Mouse (Mus musculus) CH12.LX (cell line): Measurements from ENCODE around the gene Eif3m. TPM values are rescaled to one million over a fixed set of nuclear protein-coding genes. Genes with fewer than 3 reads are reported as not detected.

Experiments
- DNase-seq: peaks from one replicate; pipeline ENCODE4 v3.0.0-alpha.2; 2013; ENCODE audit errors: extremely low read depth
- H3K27ac ChIP-seq: 2 replicates; pipeline ENCODE4 v1.5.1; 2012; ENCODE audit warnings: low read depth, mild to moderate bottlenecking, control low read depth, moderate library complexity; ENCODE audit not compliant: insufficient read depth
- H3K27me3 ChIP-seq: replicated peaks from 2 replicates; pipeline ENCODE3; 2012; ENCODE audit warnings: inconsistent platforms
- H3K36me3 ChIP-seq, 2 experiments: replicated peaks in 1 of 2; 2 replicates each; pipeline versions ENCODE3 to v1.6.1; 2012; ENCODE audit warnings: inconsistent platforms in 1 of 2, low read length in 1 of 2, mild to moderate bottlenecking in 1 of 2, mixed read lengths in 1 of 2, moderate library complexity in 1 of 2; ENCODE audit not compliant: control insufficient read depth in 1 of 2, insufficient read depth in 1 of 2
- H3K4me1 ChIP-seq, 2 experiments: 2 replicates each; pipeline ENCODE4 v1.6.1; 2012; ENCODE audit warnings: inconsistent platforms in 1 of 2, moderate library complexity in 1 of 2; ENCODE audit not compliant: insufficient read depth in 2 of 2, control insufficient read depth in 1 of 2
- H3K4me2 ChIP-seq: 2 replicates; pipeline ENCODE4 v1.6.1; 2012; ENCODE audit warnings: low read depth, mild to moderate bottlenecking, control low read depth; ENCODE audit not compliant: poor library complexity, insufficient read depth, severe bottlenecking
- H3K4me3 ChIP-seq, 3 experiments: fragments of 150-350 bp in 1 of 3; sonication (generic) in 1 of 3; replicated peaks in 1 of 3; 2 replicates each; pipeline versions ENCODE3 to v1.5.1; 2011 to 2012; ENCODE audit warnings: low read depth in 2 of 3, low read length in 2 of 3, mild to moderate bottlenecking in 2 of 3, moderate library complexity in 2 of 3, control low read depth in 1 of 3, improper control_type of control experiment in 1 of 3, inconsistent platforms in 1 of 3, mixed read lengths in 1 of 3; ENCODE audit not compliant: poor library complexity in 1 of 3
- H3K79me2 ChIP-seq: replicated peaks from 2 replicates; pipeline ENCODE4 v1.6.1; 2012; ENCODE audit warnings: mild to moderate bottlenecking, moderate library complexity; ENCODE audit not compliant: control insufficient read depth, poor library complexity, insufficient read depth, severe bottlenecking; ENCODE audit errors: extremely low read depth
- H3K9ac ChIP-seq: 2 replicates; pipeline ENCODE4 v1.6.1; 2012; ENCODE audit warnings: low read depth, mild to moderate bottlenecking, control low read depth, moderate library complexity; ENCODE audit not compliant: insufficient read depth
- H3K9me3 ChIP-seq: replicated peaks from 2 replicates; pipeline ENCODE3; 2012; ENCODE audit warnings: low read length, inconsistent platforms, mixed read lengths
- BHLHE40 ChIP-seq: IDR thresholded peaks from 2 replicates; pipeline ENCODE4 v1.6.1; 2011; ENCODE audit warnings: mild to moderate bottlenecking, low read depth, low read length, improper control_type of control experiment
- CHD2 ChIP-seq: IDR thresholded peaks from 2 replicates; pipeline ENCODE4 v1.6.1; 2011; ENCODE audit warnings: low read length, improper control_type of control experiment
- EP300 ChIP-seq: IDR thresholded peaks from 2 replicates; pipeline ENCODE4 v1.6.1; 2011; ENCODE audit warnings: low read length, improper control_type of control experiment
- ETS1 ChIP-seq: conservative IDR thresholded peaks from 2 replicates; pipeline ENCODE4 v1.6.1; 2012; ENCODE audit warnings: low read depth, mild to moderate bottlenecking, inconsistent platforms, low read length, improper control_type of control experiment, moderate library complexity
- GABPA ChIP-seq: IDR thresholded peaks from 2 replicates; pipeline ENCODE4 v1.6.1; 2012; ENCODE audit warnings: low read depth, low read length, improper control_type of control experiment, inconsistent platforms; ENCODE audit not compliant: insufficient replicate concordance
- IRF4 ChIP-seq: IDR thresholded peaks from 2 replicates; pipeline ENCODE4 v1.6.1; 2014; ENCODE audit warnings: low read depth, mild to moderate bottlenecking, inconsistent platforms, low read length, improper control_type of control experiment
- JUN ChIP-seq: IDR thresholded peaks from 2 replicates; pipeline ENCODE4 v1.6.1; 2011; ENCODE audit warnings: low read depth, mild to moderate bottlenecking, low read length, improper control_type of control experiment, moderate library complexity; ENCODE audit not compliant: insufficient read depth
- JUND ChIP-seq: conservative IDR thresholded peaks from 2 replicates; pipeline ENCODE4 v1.6.1; 2011; ENCODE audit warnings: low read depth, low read length, improper control_type of control experiment
- KAT2A ChIP-seq: IDR thresholded peaks from 2 replicates; pipeline ENCODE4 v1.6.1; 2012; ENCODE audit warnings: low read length, improper control_type of control experiment, inconsistent platforms; ENCODE audit not compliant: insufficient replicate concordance
- MAX ChIP-seq: IDR thresholded peaks from 2 replicates; pipeline ENCODE4 v1.6.1; 2011; ENCODE audit warnings: low read length, improper control_type of control experiment
- MEF2A ChIP-seq: IDR thresholded peaks from 2 replicates; pipeline ENCODE4 v1.6.1; 2014; ENCODE audit warnings: low read depth, mild to moderate bottlenecking, inconsistent platforms, low read length, improper control_type of control experiment, borderline replicate concordance
- MYC ChIP-seq: IDR thresholded peaks from 2 replicates; pipeline ENCODE4 v1.6.1; 2011; ENCODE audit warnings: low read depth, mild to moderate bottlenecking, improper control_type of control experiment, low read length
- NELFE ChIP-seq: IDR thresholded peaks from 2 replicates; pipeline ENCODE4 v1.6.1; 2011; ENCODE audit warnings: low read depth, low read length, improper control_type of control experiment
- POLR2A ChIP-seq: IDR thresholded peaks from 2 replicates; pipeline ENCODE4 v1.6.1; 2011; ENCODE audit warnings: low read depth, mild to moderate bottlenecking, improper control_type of control experiment, low read length
- RAD21 ChIP-seq: IDR thresholded peaks from 2 replicates; pipeline ENCODE4 v1.6.1; 2011; ENCODE audit warnings: low read depth, mild to moderate bottlenecking, low read length, improper control_type of control experiment, moderate library complexity
- SIN3A ChIP-seq: IDR thresholded peaks from 2 replicates; pipeline ENCODE4 v1.6.1; 2012; ENCODE audit warnings: low read length, improper control_type of control experiment, inconsistent platforms
- SMC3 ChIP-seq: IDR thresholded peaks from 2 replicates; pipeline ENCODE4 v1.6.1; 2011; ENCODE audit warnings: low read depth, low read length, improper control_type of control experiment
- TBP ChIP-seq: conservative IDR thresholded peaks from 2 replicates; pipeline ENCODE4 v1.6.1; 2011; ENCODE audit warnings: low read depth, low read length, improper control_type of control experiment
- TCF12 ChIP-seq: IDR thresholded peaks from 2 replicates; pipeline ENCODE4 v1.6.1; 2014; ENCODE audit warnings: low read depth, mild to moderate bottlenecking, inconsistent platforms, low read length, improper control_type of control experiment
- USF1 ChIP-seq: IDR thresholded peaks from 2 replicates; pipeline ENCODE4 v1.6.1; 2014; ENCODE audit warnings: low read depth, mild to moderate bottlenecking, inconsistent platforms, low read length, improper control_type of control experiment
- ZC3H11A ChIP-seq: IDR thresholded peaks from 2 replicates; pipeline ENCODE4 v1.6.1; 2012; ENCODE audit warnings: low read depth, mild to moderate bottlenecking, inconsistent platforms, low read length, improper control_type of control experiment
- ZKSCAN1 ChIP-seq: IDR thresholded peaks from 2 replicates; pipeline ENCODE4 v1.6.1; 2012; ENCODE audit warnings: low read depth, inconsistent platforms, low read length, improper control_type of control experiment, borderline replicate concordance
- ZNF384 ChIP-seq: IDR thresholded peaks from 2 replicates; pipeline ENCODE4 v1.6.1; 2012; ENCODE audit warnings: low read depth, low read length, improper control_type of control experiment, inconsistent platforms
- dilution Hi-C: fragments of 300-500 bp; cut with MboI; formaldehyde crosslinking; loops from 2 replicates; pipeline ENCODE4 v1.14.3; 2020; ENCODE audit warnings: low sequenced_read_pairs; ENCODE audit not compliant: extremely low pct_unique_long_range_greater_than_20kb, extremely low pct_ligation_motif_present
- in situ Hi-C: fragments of 300-500 bp; cut with MboI; formaldehyde crosslinking; loops from 3 replicates; pipeline ENCODE4 v1.14.3; 2019; ENCODE audit warnings: low sequenced_read_pairs, low pct_ligation_motif_present, low pct_unique_long_range_greater_than_20kb, mixed read lengths
- polyA plus RNA-seq: library from polyadenylated mRNA; unstranded; fragments of >175 nt; gene quantifications from 2 replicates; pipeline ENCODE4 v1.2.1, GENCODE M21; 2012; ENCODE audit warnings: low read depth; ENCODE audit not compliant: insufficient read length
- total RNA-seq, 2 experiments: library from RNA; depleted of rRNA; stranded (reverse); fragments of 300-350 nt in 1 of 2; fragments of >200 nt in 1 of 2; gene quantifications; 2 replicates each; pipeline ENCODE4 v1.2.3; 2012 to 2014

The Eif3m gene
- total and polyA plus RNA-seq, 3 experiments = 268 to 558 (median 273) TPM

GRCm38 (mm10) chr2:105036401-105037070 lies 19.7 kb upstream of the Eif3m start:
- peak; percentile 67 for DNase-seq
- Histone ChIP-seq H3K4me3 (no peak overlapping the region), H3K4me1 (peaks cover 2 to 23% of the 10 kb centered on the region in 2 experiments; a peak in 3 of 4 replicates), H3K4me2 (peak overlapping the region; percentile 51), H3K27ac (no peak overlapping the region), H3K9ac (no peak overlapping the region), H3K36me3 (no peaks in the 10 kb centered on the region), H3K9me3 (no peaks in the 10 kb centered on the region), H3K27me3 (no peaks in the 10 kb centered on the region), H3K79me2 (no peaks in the 10 kb centered on the region)
- in situ Hi-C loops (no loop called here), dilution Hi-C loops (no loop called here)
- TF ChIP-seq JUN (peak; percentile 59), SMC3 (no peak), EP300 (no peak; the same call in 1 of the 2 replicates), ZNF384 (peak; percentile 1; the same call in 1 of the 2 replicates), USF1 (no peak), BHLHE40 (peak; percentile 90), TCF12 (no peak), MAX (no peak), ZC3H11A (no peak), MEF2A (peak; percentile 49; the same call in 1 of the 2 replicates), ETS1 (peak; percentile 37; the same call in 1 of the 2 replicates), KAT2A (no peak), CHD2 (no peak), ZKSCAN1 (no peak), MYC (no peak), IRF4 (peak; percentile 92), JUND (peak; percentile 71), SIN3A (no peak), TBP (no peak)

GRCm38 (mm10) chr2:105035985-105036384 lies 19.1 kb upstream of the Eif3m start:
- no peaks in the 10 kb centered on the region for H3K27me3 ChIP-seq
- H3K9ac ChIP-seq = no peak overlapping the region
- TF ChIP-seq ZC3H11A = no peak
- no peak for TF ChIP-seq RAD21
- TF ChIP-seq MYC = no peak
- TF ChIP-seq NELFE = no peak
- TF ChIP-seq GABPA = no peak
- TF ChIP-seq ZNF384 = peak; percentile 19; the same call in 1 of the 2 replicates
- no peak for TF ChIP-seq JUN
- TF ChIP-seq JUND = no peak
- TF ChIP-seq IRF4 = peak; percentile 29; the same call in 1 of the 2 replicates
- no peak for TF ChIP-seq POLR2A
- no peak overlapping the region for H3K4me3 ChIP-seq
- DNase-seq = peak; percentile 34
- H3K27ac ChIP-seq = no peak overlapping the region
- dilution Hi-C loops (no loop called here), in situ Hi-C loops (no loop called here)
- no peaks in the 10 kb centered on the region for H3K9me3 ChIP-seq
- H3K36me3 ChIP-seq = no peaks in the 10 kb centered on the region
- H3K4me1 ChIP-seq = peaks cover 2 to 23% of the 10 kb centered on the region in 2 experiments; a peak in 3 of 4 replicates
- H3K4me2 ChIP-seq = peak overlapping the region; percentile 51; the same call in 1 of the 2 replicates
- no peaks in the 10 kb centered on the region for H3K79me2 ChIP-seq
